Mouse (Mus musculus) limb, embryonic 11.5 days (tissue): ENCODE measurements around the gene Gm17606. TPM values are rescaled to one million over a fixed set of nuclear protein-coding genes. Genes with fewer than 3 reads are reported as not detected.

ENCODE experiments used
- microRNA counts: library from miRNA; unstranded; fragments of <30 nt; microRNA quantifications from one replicate; lab custom pipeline; 2016
- microRNA-seq: library from miRNA; unstranded; fragments of <30 nt; microRNA quantifications from one replicate; pipeline ENCODE4, GENCODE M21; 2016
- polyA plus RNA-seq: library from polyadenylated mRNA; unstranded; fragments of >200 nt; fragmentation: Nextera tagmentation; extraction: Ambion mirVana; gene quantifications from 2 replicates; pipeline ENCODE4 v1.2.1, GENCODE M21; 2014

Gm17606 gene
- polyA plus RNA-seq, 1 experiment from 2014 or later = not detected

MicroRNAs encoded within 50 kb of the gene (microRNA counts, 519-probe panel; counts per million panel counts)
- microRNA mmu-miR-686 (lab: Ali Mortazavi, UCI) = not detected

Small RNAs within 50 kb of the gene (microRNA-seq; reads per million reads assigned to microRNA genes)
- not detected for gene Mir686
- gene Mir6948 = not detected

Other genes starting within 250 kb of the Gm17606 start
- gene Slc7a7, start 223.2 kb upstream of the Gm17606 start, polyA plus RNA-seq = 3.1 and 3.6 TPM in 2 replicates
- 228 and 236 TPM in 2 replicates for gene Mrpl52, start 214.0 kb upstream of the Gm17606 start, polyA plus RNA-seq
- 97.8 and 101 TPM in 2 replicates for gene Mmp14, start 209.3 kb upstream of the Gm17606 start, polyA plus RNA-seq
- 18.9 and 19.6 TPM in 2 replicates for gene Lrp10, start 176.8 kb upstream of the Gm17606 start, polyA plus RNA-seq
- gene Rem2, start 164.9 kb upstream of the Gm17606 start, polyA plus RNA-seq = 4.7 and 5.3 TPM in 2 replicates
- 122 and 126 TPM in 2 replicates for gene Prmt5, start 123.4 kb upstream of the Gm17606 start, polyA plus RNA-seq
- gene Haus4, start 86.3 kb upstream of the Gm17606 start, polyA plus RNA-seq = 52.4 and 53.1 TPM in 2 replicates
- 38.5 and 41.8 TPM in 2 replicates for gene Ajuba, start 63.4 kb upstream of the Gm17606 start, polyA plus RNA-seq
- gene 4931414P19Rik, start 35.0 kb upstream of the Gm17606 start, polyA plus RNA-seq = 6.8 and 7.8 TPM in 2 replicates
- gene Psmb5, start 22.9 kb upstream of the Gm17606 start, polyA plus RNA-seq = 474 and 488 TPM in 2 replicates
- 0.20 TPM in 1 of 2 replicates, not detected in the other for gene Psmb11, start 19.5 kb upstream of the Gm17606 start, polyA plus RNA-seq
- 8.6 and 10.2 TPM in 2 replicates for gene Cdh24, start 412 bp downstream of the Gm17606 start, polyA plus RNA-seq
- 111 and 114 TPM in 2 replicates for gene 1700123O20Rik, start 45.3 kb downstream of the Gm17606 start, polyA plus RNA-seq
- gene Acin1, start 46.0 kb downstream of the Gm17606 start, polyA plus RNA-seq = 141 and 160 TPM in 2 replicates
- gene Gm29776, start 57.9 kb downstream of the Gm17606 start, polyA plus RNA-seq = 0.25 and 0.34 TPM in 2 replicates
- not detected in 2 replicates for gene Cebpe, start 71.2 kb downstream of the Gm17606 start, polyA plus RNA-seq
- gene Slc7a8, start 141.0 kb downstream of the Gm17606 start, polyA plus RNA-seq = 0.75 and 1.1 TPM in 2 replicates
- not detected in 2 replicates for gene Rnf212b, start 173.2 kb downstream of the Gm17606 start, polyA plus RNA-seq
- gene Homez, start 230.0 kb downstream of the Gm17606 start, polyA plus RNA-seq = 12.8 and 17.7 TPM in 2 replicates
- 0.37 and 0.51 TPM in 2 replicates for gene Ppp1r3e, start 236.6 kb downstream of the Gm17606 start, polyA plus RNA-seq
- 2.1 and 2.2 TPM in 2 replicates for gene Bcl2l2, start 242.4 kb downstream of the Gm17606 start, polyA plus RNA-seq
- 0.56 TPM in 1 of 2 replicates, not detected in the other for gene Gm20521, start 242.5 kb downstream of the Gm17606 start, polyA plus RNA-seq